In the genomic region with DNA sequence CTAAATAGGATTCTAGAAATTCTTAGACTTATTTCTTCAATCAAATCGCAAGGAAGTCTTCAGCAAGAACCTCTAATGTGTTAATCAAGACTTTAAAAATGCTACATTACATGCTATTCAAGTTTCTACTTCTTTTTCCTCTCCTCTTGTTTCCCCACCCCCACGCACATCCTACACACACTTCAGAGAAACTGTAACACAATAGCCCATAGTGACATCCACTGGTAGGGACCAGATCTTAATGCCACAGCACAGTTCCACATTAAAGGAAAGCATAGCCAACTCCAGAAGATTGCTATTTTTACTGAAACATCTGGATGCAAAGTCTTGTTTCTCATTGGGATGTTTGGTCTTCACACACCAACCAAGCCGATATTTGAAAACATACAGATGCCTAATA, we compare ENCODE assay signal across 13 mouse cellular contexts. TPM values are rescaled to one million over a fixed set of nuclear protein-coding genes. Genes with fewer than 3 reads are reported as not detected.
DNase-seq lines count a peak whose midpoint lies in the region; ATAC-seq and TF ChIP-seq lines count a peak whose summit lies in the region.
"Had no signal": no experiment of that assay in that cellular context is flagged by ENCODE, and none has a peak within 500 bp of the region (broad histone marks: within the 10 kb centered on the region; RNA-seq: fewer than 3 reads in every experiment).

No protein-coding gene starts in this region.

- no peak for DNase-seq in gastrocnemius, adult 2 months
- no peak for DNase-seq in gastrocnemius, adult 8-10 months (ENCODE audit: low spot score in 2 of 2)
- DNase-seq in forebrain, embryonic 11.5 days (ENCODE audit: low spot score): no peak
- no peak for DNase-seq in heart, postnatal 36 days
- no peak for DNase-seq in heart, adult 8-10 months (ENCODE audit: low spot score)

- H3K36me3 ChIP-seq in forebrain, embryonic 11.5 days (ENCODE audit: control insufficient read depth, insufficient read depth, low read length): no peaks in the 10 kb centered on the region
- H3K36me3 ChIP-seq in hindbrain, embryonic 16.5 days (ENCODE audit: control insufficient read depth, insufficient read depth, low read length): no peaks in the 10 kb centered on the region
- no peaks in the 10 kb centered on the region for H3K36me3 ChIP-seq in neural tube, embryonic 12.5 days
- no peaks in the 10 kb centered on the region for H3K36me3 ChIP-seq in intestine, embryonic 15.5 days
- H3K36me3 ChIP-seq: G1E; heart, embryonic 13.5 days had no signal

- 35% methylated on average over 3 of the region's 3 CpGs for WGBS in forebrain, embryonic 11.5 days
- WGBS in hindbrain, embryonic 16.5 days: 42% methylated on average over 3 of the region's 3 CpGs
- WGBS in neural tube, embryonic 12.5 days: 35% methylated on average over 3 of the region's 3 CpGs
- WGBS in intestine, embryonic 15.5 days: 38% methylated on average over 3 of the region's 3 CpGs

- no peak overlapping the region for H3K9ac ChIP-seq in forebrain, embryonic 11.5 days (ENCODE audit: low read length)
- no peak overlapping the region for H3K9ac ChIP-seq in hindbrain, embryonic 16.5 days (ENCODE audit: low read depth, low read length)
- H3K9ac ChIP-seq in neural tube, embryonic 12.5 days: no peak overlapping the region
- no peak overlapping the region for H3K9ac ChIP-seq in intestine, embryonic 15.5 days
- H3K9ac ChIP-seq: heart, embryonic 13.5 days had no signal

- ATAC-seq in forebrain, embryonic 11.5 days (replicated peaks; ENCODE audit: low FRiP score): no peak
- ATAC-seq in hindbrain, embryonic 16.5 days: no peak
- no peak for ATAC-seq in neural tube, embryonic 12.5 days (ENCODE audit: low FRiP score, low read depth)
- no peak for ATAC-seq in intestine, embryonic 15.5 days
- ATAC-seq: intestine, postnatal 0 days; lung, postnatal 0 days had no signal

- no peak overlapping the region for H3K27ac ChIP-seq in gastrocnemius, adult 2 months
- H3K27ac ChIP-seq in forebrain, embryonic 11.5 days (ENCODE audit: low read depth, low read length): no peak overlapping the region
- H3K27ac ChIP-seq in hindbrain, embryonic 16.5 days (ENCODE audit: low read depth, low read length): no peak overlapping the region
- no peak overlapping the region for H3K27ac ChIP-seq in neural tube, embryonic 12.5 days
- H3K27ac ChIP-seq in intestine, embryonic 15.5 days: no peak overlapping the region
- H3K27ac ChIP-seq: heart, embryonic 13.5 days had no signal

- H3K4me2 ChIP-seq in forebrain, embryonic 11.5 days (ENCODE audit: low read depth, low read length, severe bottlenecking): peak overlapping the region; percentile 62
- peak overlapping the region; percentile 71 for H3K4me2 ChIP-seq in hindbrain, embryonic 16.5 days (ENCODE audit: low read length)
- peak overlapping the region; percentile 78 for H3K4me2 ChIP-seq in neural tube, embryonic 12.5 days (replicated peaks)
- H3K4me2 ChIP-seq in intestine, embryonic 15.5 days (replicated peaks): no peak overlapping the region
- H3K4me2 ChIP-seq: heart, embryonic 13.5 days had no signal

- no peaks in the 10 kb centered on the region for H3K27me3 ChIP-seq in forebrain, embryonic 11.5 days (ENCODE audit: control insufficient read depth, insufficient read depth, low read length)
- no peaks in the 10 kb centered on the region for H3K27me3 ChIP-seq in hindbrain, embryonic 16.5 days (replicated peaks; ENCODE audit: control insufficient read depth, insufficient read depth, low read length)
- 0 out of 2 replicates have a peak, but pooled peaks cover 6% of the 10 kb centered on the region for H3K27me3 ChIP-seq in neural tube, embryonic 12.5 days (replicated peaks)
- H3K27me3 ChIP-seq in intestine, embryonic 15.5 days (replicated peaks): peaks cover 28% of the 10 kb centered on the region

- no peaks in the 10 kb centered on the region for H3K9me3 ChIP-seq in forebrain, embryonic 11.5 days (ENCODE audit: control insufficient read depth, low read length)
- no peaks in the 10 kb centered on the region; the same call in 1 of the 2 replicates for H3K9me3 ChIP-seq in hindbrain, embryonic 16.5 days (ENCODE audit: control insufficient read depth, low read length)
- H3K9me3 ChIP-seq in neural tube, embryonic 12.5 days: no peaks in the 10 kb centered on the region
- no peaks in the 10 kb centered on the region for H3K9me3 ChIP-seq in intestine, embryonic 15.5 days
- H3K9me3 ChIP-seq: heart, embryonic 13.5 days had no signal

- H3K4me1 ChIP-seq in forebrain, embryonic 11.5 days (replicated peaks; ENCODE audit: control insufficient read depth, insufficient read depth, low read length): no peaks in the 10 kb centered on the region
- H3K4me1 ChIP-seq in hindbrain, embryonic 16.5 days (ENCODE audit: control insufficient read depth, insufficient read depth, low read depth, low read length): no peaks in the 10 kb centered on the region
- no peaks in the 10 kb centered on the region for H3K4me1 ChIP-seq in neural tube, embryonic 12.5 days
- H3K4me1 ChIP-seq in intestine, embryonic 15.5 days (replicated peaks): no peaks in the 10 kb centered on the region
- H3K4me1 ChIP-seq: heart, embryonic 13.5 days had no signal

- intact Hi-C loops in gastrocnemius, adult 2 months (cut with DNase I): no loop called here
- intact Hi-C loops in heart, postnatal 36 days (cut with DNase I): loop anchor here (10.0 kb wide), 1 partner anchor 279 kb away; no protein-coding TSS in a partner anchor

- no peak for TF ChIP-seq CTCF in gastrocnemius, adult 2 months (IDR thresholded peaks at IDR 0.05)

- H3K4me3 ChIP-seq in gastrocnemius, adult 2 months: peak overlapping the region; percentile 79
- H3K4me3 ChIP-seq in forebrain, embryonic 11.5 days (ENCODE audit: low read depth, low read length): peak overlapping the region; percentile 57
- peak overlapping the region; percentile 58 for H3K4me3 ChIP-seq in hindbrain, embryonic 16.5 days (ENCODE audit: low read length)
- H3K4me3 ChIP-seq in neural tube, embryonic 12.5 days: no peak overlapping the region
- H3K4me3 ChIP-seq in intestine, embryonic 15.5 days (replicated peaks): no peak overlapping the region
- H3K4me3 ChIP-seq: heart, embryonic 13.5 days had no signal

RNA-seq across cellular contexts. Expression of gene Pcdh19, which starts 4.8 kb away (rescaled TPM):
- total RNA-seq in gastrocnemius, adult 2 months (2021): 1 to 10 TPM; 3.1 to 4.4 TPM
- total RNA-seq in gastrocnemius, adult 8-10 months (2022): 1 to 10 TPM; 2.5 to 3.2 (median 2.6) TPM
- 14.1 and 15.8 TPM in 2 replicates for polyA plus RNA-seq in forebrain, embryonic 11.5 days (2014; fragmentation: Nextera tagmentation; extraction: Ambion mirVana)
- 14.6 and 18.8 TPM in 2 replicates for polyA plus RNA-seq in hindbrain, embryonic 16.5 days (2015; fragmentation: Nextera tagmentation; extraction: Ambion mirVana)
- polyA plus RNA-seq in neural tube, embryonic 12.5 days (2016; fragmentation: Nextera tagmentation; extraction: Ambion mirVana): 6.6 TPM in 2 replicates
- 10 to 100 TPM in 1 of 2 experiments, 1 to 10 TPM in 1; 9.9 to 11.9 TPM for total RNA-seq in heart, postnatal 36 days (2021)
- 1.2 and 1.8 TPM in 2 replicates for polyA plus RNA-seq in intestine, embryonic 15.5 days (2015; fragmentation: Nextera tagmentation; extraction: Ambion mirVana)
- 10 to 100 TPM in 3 of 4 experiments, 1 to 10 TPM in 1; 8.4 to 13.0 (median 10.4) TPM for total RNA-seq in heart, adult 8-10 months (2022)
- polyA plus RNA-seq: G1E; liver, adult 2 months had no signal

Comparison
In these comparisons a context has a peak if more than half of its experiments do, and no peak if none do; other contexts are left out.
1. H3K4me3 ChIP-seq: peak in gastrocnemius, adult 2 months (single experiment), forebrain, embryonic 11.5 days (single experiment) and hindbrain, embryonic 16.5 days (single experiment); none in neural tube, embryonic 12.5 days (single experiment) and intestine, embryonic 15.5 days (single experiment).